Mouse (Mus musculus) layer of hippocampus, adult 8-10 months (tissue): ENCODE measurements around the gene Zdhhc1. TPM values are rescaled to one million over a fixed set of nuclear protein-coding genes. Genes with fewer than 3 reads are reported as not detected.

Experiments
- DNase-seq, 2 experiments: peaks; one replicate each; pipeline ENCODE4 v3.0.0; 2022; ENCODE audit warnings: low spot score in 2 of 2
- total RNA-seq, 4 experiments: library from RNA; stranded (reverse); gene quantifications; 2 replicates each; pipeline ENCODE4 v1.2.4; 2022

The Zdhhc1 gene
- total RNA-seq, 4 experiments from 2014 or later = 35.1 to 41.2 (median 40.8) TPM

- no peak for DNase-seq
Observed at GRCm38 (mm10) chr8:105464595-105464994, 32.1 kb downstream of the Zdhhc1 start.

- no peak for DNase-seq
Observed at GRCm38 (mm10) chr8:105461085-105461803, 35.5 kb downstream of the Zdhhc1 start.

- no peak for DNase-seq
Observed at GRCm38 (mm10) chr8:105455218-105455617, 41.5 kb downstream of the Zdhhc1 start.

GRCm38 (mm10) chr8:105454088-105454487 is 42.6 kb downstream of the Zdhhc1 start:
- DNase-seq = no peak

- DNase-seq = no peak
Observed at GRCm38 (mm10) chr8:105453296-105453695, 43.4 kb downstream of the Zdhhc1 start.

GRCm38 (mm10) chr8:105451903-105452603 is 44.6 kb downstream of the Zdhhc1 start:
- DNase-seq = no peak

GRCm38 (mm10) chr8:105450977-105451376 is 45.7 kb downstream of the Zdhhc1 start:
- DNase-seq = no peak

GRCm38 (mm10) chr8:105448596-105448995 is 48.1 kb downstream of the Zdhhc1 start:
- no peak for DNase-seq

- DNase-seq = no peak
Observed at GRCm38 (mm10) chr8:105448188-105448587, 48.5 kb downstream of the Zdhhc1 start.

GRCm38 (mm10) chr8:105446127-105446552 is 50.6 kb downstream of the Zdhhc1 start:
- no peak for DNase-seq

- peak in 1 of 2 experiments; percentile 46 for DNase-seq
Observed at GRCm38 (mm10) chr8:105445296-105446126, 51.2 kb downstream of the Zdhhc1 start.

- no peak for DNase-seq
Observed at GRCm38 (mm10) chr8:105442661-105443060, 54.0 kb downstream of the Zdhhc1 start.

- DNase-seq = no peak
Observed at GRCm38 (mm10) chr8:105441433-105441832, 55.3 kb downstream of the Zdhhc1 start.

GRCm38 (mm10) chr8:105438865-105439264 is 57.8 kb downstream of the Zdhhc1 start:
- no peak for DNase-seq

GRCm38 (mm10) chr8:105437078-105437748 is 59.5 kb downstream of the Zdhhc1 start:
- DNase-seq = no peak

GRCm38 (mm10) chr8:105436218-105436617 is 60.5 kb downstream of the Zdhhc1 start:
- DNase-seq = no peak

- DNase-seq = no peak
Observed at GRCm38 (mm10) chr8:105434136-105434535, 62.6 kb downstream of the Zdhhc1 start.

- DNase-seq = no peak
Observed at GRCm38 (mm10) chr8:105433511-105433910, 63.2 kb downstream of the Zdhhc1 start.

GRCm38 (mm10) chr8:105433021-105433420 is 63.7 kb downstream of the Zdhhc1 start:
- no peak for DNase-seq

- DNase-seq = no peak
Observed at GRCm38 (mm10) chr8:105431743-105432515, 64.8 kb downstream of the Zdhhc1 start.

- DNase-seq = no peak
Observed at GRCm38 (mm10) chr8:105426878-105427277, 69.8 kb downstream of the Zdhhc1 start.
